Mouse (Mus musculus) right cerebral cortex, adult 2 months (tissue): ENCODE measurements around the gene Larp6.

Experiments used
- DNase-seq, 2 experiments: peaks; one replicate each; pipeline ENCODE4 v3.0.0; 2021 to 2022; ENCODE audit warnings: low spot score in 2 of 2

The Larp6 gene

GRCm38 (mm10) chr9:60712771-60713541 lies at the start of gene Larp6:
TSS of gene Larp6 (plus strand) at chr9:60712989.
- DNase-seq: peak; percentile 65 to 67

- DNase-seq: no peak
Measured at GRCm38 (mm10) chr9:60664385-60664784, 48.4 kb upstream of the Larp6 start.

GRCm38 (mm10) chr9:60664866-60665265 lies 47.9 kb upstream of the Larp6 start:
- no peak for DNase-seq

GRCm38 (mm10) chr9:60665535-60665934 lies 47.3 kb upstream of the Larp6 start:
- no peak for DNase-seq

GRCm38 (mm10) chr9:60668886-60669285 lies 43.9 kb upstream of the Larp6 start:
- DNase-seq: no peak

- no peak for DNase-seq
Measured at GRCm38 (mm10) chr9:60672568-60672967, 40.2 kb upstream of the Larp6 start.

- no peak for DNase-seq
Measured at GRCm38 (mm10) chr9:60674780-60675179, 38.0 kb upstream of the Larp6 start.

- peak; percentile 26 to 43 for DNase-seq
Measured at GRCm38 (mm10) chr9:60676429-60676828, 36.4 kb upstream of the Larp6 start.

- no peak for DNase-seq
Measured at GRCm38 (mm10) chr9:60678913-60679312, 33.9 kb upstream of the Larp6 start.

- no peak for DNase-seq
Measured at GRCm38 (mm10) chr9:60681005-60681404, 31.8 kb upstream of the Larp6 start.

- DNase-seq: no peak
Measured at GRCm38 (mm10) chr9:60682753-60683152, 30.0 kb upstream of the Larp6 start.

GRCm38 (mm10) chr9:60687415-60687814 lies 25.4 kb upstream of the Larp6 start:
- DNase-seq: no peak

- DNase-seq: peak; percentile 94
Measured at GRCm38 (mm10) chr9:60687891-60688324, 24.9 kb upstream of the Larp6 start, which contains the start of gene Lrrc49. TSS of gene Lrrc49 (minus strand) at chr9:60688158.

GRCm38 (mm10) chr9:60692624-60693023 lies 20.2 kb upstream of the Larp6 start:
- no peak for DNase-seq

GRCm38 (mm10) chr9:60693986-60694385 lies 18.8 kb upstream of the Larp6 start:
- no peak for DNase-seq

- no peak for DNase-seq
Measured at GRCm38 (mm10) chr9:60696271-60696985, 16.4 kb upstream of the Larp6 start.

GRCm38 (mm10) chr9:60699581-60700231 lies 13.1 kb upstream of the Larp6 start:
- DNase-seq: no peak

- DNase-seq: no peak
Measured at GRCm38 (mm10) chr9:60707594-60707993, 5.2 kb upstream of the Larp6 start.

GRCm38 (mm10) chr9:60708606-60709005 lies 4.2 kb upstream of the Larp6 start:
- no peak for DNase-seq

GRCm38 (mm10) chr9:60709721-60710120 lies 3.1 kb upstream of the Larp6 start:
- no peak for DNase-seq

- no peak for DNase-seq
Measured at GRCm38 (mm10) chr9:60712011-60712410, 778 bp upstream of the Larp6 start.

GRCm38 (mm10) chr9:60713616-60714015 lies 827 bp downstream of the Larp6 start:
- peak in 1 of 2 experiments; percentile 6 for DNase-seq
